Mouse (Mus musculus): ENCODE data around the gene Paxbp1. TPM values are rescaled to one million over a fixed set of nuclear protein-coding genes. Genes with fewer than 3 reads are reported as not detected.
A peak's percentile ranks its signal among the peaks of the same experiment; 100 is the strongest.
"Not testable (repeated sequence)": the region's sequence is repeated elsewhere in the genome, so short reads cannot be mapped to it uniquely, and the experiment has no call there.

Paxbp1 gene
- polyA plus RNA-seq, 1 experiment from 2014 or later: 84.3 TPM

DNA sequence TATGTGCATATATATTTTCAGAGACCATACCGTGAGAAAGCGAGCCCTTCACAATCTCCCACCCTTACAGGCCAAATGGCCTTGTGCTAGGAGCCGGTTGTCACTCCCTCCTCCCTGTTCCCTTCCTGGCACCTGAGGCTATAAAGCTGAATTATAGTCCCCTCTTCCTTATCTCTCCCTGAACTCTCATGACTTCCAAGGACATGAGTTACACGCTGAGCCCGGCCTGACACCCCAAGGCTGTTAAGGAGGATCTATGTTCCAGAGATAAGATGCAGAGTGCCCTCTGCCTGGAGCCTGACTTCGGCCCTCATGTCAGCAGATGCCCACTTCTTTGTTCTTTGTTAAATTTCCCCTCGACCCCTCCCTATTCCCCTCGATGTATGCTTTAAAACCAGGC lies 31.1 kb upstream of the Paxbp1 start:
- not testable (repeated sequence) for H3K4me1 ChIP-seq (ENCODE audit: control insufficient read depth, insufficient read depth, low read length)

DNA sequence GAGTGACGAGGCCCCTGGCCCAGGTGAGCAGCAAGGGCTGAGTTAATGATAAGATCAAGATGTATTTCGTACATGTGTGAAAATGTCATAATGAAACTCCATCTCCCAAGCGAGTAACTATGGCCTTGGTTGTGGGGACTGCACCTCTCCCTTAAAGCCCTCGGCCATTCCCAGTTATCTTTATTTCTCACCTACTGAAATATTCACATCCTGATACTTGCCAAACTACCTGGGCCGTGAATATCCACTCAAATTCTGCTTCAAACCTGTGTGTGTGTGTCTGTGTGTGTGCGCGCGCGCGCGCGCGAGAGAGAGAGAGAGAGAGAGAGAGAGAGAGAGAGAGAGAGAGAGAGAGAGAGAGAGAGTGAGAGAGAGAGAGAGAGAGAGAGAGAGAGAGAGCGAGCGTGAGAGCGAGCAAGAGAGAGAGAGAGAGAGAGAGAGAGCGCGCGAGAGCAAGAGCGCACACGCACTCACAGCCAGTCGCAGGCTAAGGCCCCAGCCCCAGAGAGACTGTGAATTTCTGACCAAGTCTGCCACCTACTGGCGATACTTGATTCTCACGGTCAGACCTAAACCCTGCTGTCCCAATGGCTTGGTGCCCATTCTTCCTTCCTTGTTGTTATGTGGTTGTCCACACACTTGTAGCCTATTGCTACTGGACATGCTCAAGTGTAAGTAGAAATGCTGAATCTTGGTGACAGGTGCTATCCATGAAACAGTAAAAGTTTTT lies 29.0 kb upstream of the Paxbp1 start:
- WGBS: 48% methylated on average over 22 of the region's 24 CpGs
- ATAC-seq (replicated peaks; ENCODE audit: insufficient number of reproducible peaks, low FRiP score, low TSS enrichment, low read depth): peak; percentile 94
- Histone ChIP-seq H3K36me3 (replicated peaks; ENCODE audit: control insufficient read depth, insufficient read depth, low read depth, low read length) (no peaks in the 10 kb centered on the region), H3K4me2 (ENCODE audit: low read depth, low read length) (no peak overlapping the region), H3K4me3 (ENCODE audit: low read depth, low read length) (no peak overlapping the region), H3K9ac (replicated peaks; ENCODE audit: low read length) (no peak overlapping the region), H3K4me1 (ENCODE audit: control insufficient read depth, insufficient read depth, low read length) (no peaks in the 10 kb centered on the region), H3K27me3 (ENCODE audit: control insufficient read depth, insufficient read depth, low read length) (no peaks in the 10 kb centered on the region), H3K27ac (replicated peaks; ENCODE audit: low read depth, low read length) (no peak overlapping the region), H3K9me3 (replicated peaks; ENCODE audit: control insufficient read depth, low read length) (no peaks in the 10 kb centered on the region)
- peak; percentile 94 for DNase-seq (ENCODE audit: low spot score)

More for the DNA sequence above, 31.1 kb upstream of the Paxbp1 start:
- not testable (repeated sequence) for H3K4me2 ChIP-seq (ENCODE audit: low read depth, low read length); H3K9me3 ChIP-seq (replicated peaks; ENCODE audit: control insufficient read depth, low read length); H3K27me3 ChIP-seq (ENCODE audit: control insufficient read depth, insufficient read depth, low read length); H3K4me3 ChIP-seq (ENCODE audit: low read depth, low read length); H3K9ac ChIP-seq (replicated peaks; ENCODE audit: low read length); ATAC-seq (replicated peaks; ENCODE audit: insufficient number of reproducible peaks, low FRiP score, low TSS enrichment, low read depth); H3K27ac ChIP-seq (replicated peaks; ENCODE audit: low read depth, low read length); H3K36me3 ChIP-seq (replicated peaks; ENCODE audit: control insufficient read depth, insufficient read depth, low read depth, low read length); DNase-seq (ENCODE audit: low spot score)
- WGBS: 90% methylated on average over 8 of the region's 8 CpGs

DNA sequence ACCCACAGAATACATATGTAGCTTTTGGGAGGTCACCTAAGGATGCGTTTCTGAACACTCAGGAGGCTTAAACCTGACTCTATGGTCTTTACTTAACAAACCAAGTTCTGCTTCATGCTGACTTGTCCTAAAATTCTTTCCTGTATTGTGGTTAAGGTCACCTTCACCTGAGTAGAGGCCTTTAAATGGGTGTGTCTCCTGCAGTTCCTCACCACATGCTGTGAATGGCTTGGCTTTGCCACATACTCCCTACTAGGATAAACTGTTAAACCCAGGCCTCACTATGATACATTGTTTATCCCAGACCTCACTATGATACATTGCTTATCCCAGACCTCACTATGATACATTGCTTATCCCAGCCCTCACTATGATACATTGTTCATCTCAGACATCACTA lies 27.9 kb upstream of the Paxbp1 start:
- H3K9ac ChIP-seq (replicated peaks; ENCODE audit: low read length): no peak overlapping the region
- no peaks in the 10 kb centered on the region for H3K4me1 ChIP-seq (ENCODE audit: control insufficient read depth, insufficient read depth, low read length)
- no peak for ATAC-seq (replicated peaks; ENCODE audit: insufficient number of reproducible peaks, low FRiP score, low TSS enrichment, low read depth)
- no peaks in the 10 kb centered on the region for H3K9me3 ChIP-seq (replicated peaks; ENCODE audit: control insufficient read depth, low read length)
- no peak overlapping the region for H3K4me2 ChIP-seq (ENCODE audit: low read depth, low read length)
- no peak overlapping the region for H3K27ac ChIP-seq (replicated peaks; ENCODE audit: low read depth, low read length)
- no peaks in the 10 kb centered on the region for H3K36me3 ChIP-seq (replicated peaks; ENCODE audit: control insufficient read depth, insufficient read depth, low read depth, low read length)
- H3K4me3 ChIP-seq (ENCODE audit: low read depth, low read length): no peak overlapping the region
- 91% methylated on average over 1 of the region's 1 CpGs for WGBS
- DNase-seq (ENCODE audit: low spot score): no peak
- H3K27me3 ChIP-seq (ENCODE audit: control insufficient read depth, insufficient read depth, low read length): no peaks in the 10 kb centered on the region

DNA sequence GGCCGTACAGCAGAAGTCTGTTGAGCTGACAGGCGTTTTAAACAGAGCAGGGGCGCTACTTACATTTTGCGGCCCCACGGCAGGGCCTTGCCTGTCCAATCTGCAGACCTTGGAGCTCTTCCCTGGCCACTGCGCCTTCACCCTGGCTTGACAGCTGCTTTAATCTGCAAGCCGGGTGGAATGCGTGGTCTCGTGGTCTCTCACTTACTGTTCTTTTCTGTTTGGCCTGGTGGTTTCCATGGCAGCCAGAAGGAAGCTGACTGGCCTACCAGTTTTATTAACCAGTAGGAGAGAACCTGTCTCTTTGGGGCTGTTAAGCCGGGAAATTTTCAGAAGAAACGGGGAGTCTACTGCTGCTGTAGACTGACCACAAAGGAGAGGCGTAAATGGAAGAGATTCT lies 24.6 kb upstream of the Paxbp1 start:
- Histone ChIP-seq H3K36me3 (replicated peaks; ENCODE audit: control insufficient read depth, insufficient read depth, low read depth, low read length) (no peaks in the 10 kb centered on the region), H3K4me1 (ENCODE audit: control insufficient read depth, insufficient read depth, low read length) (no peaks in the 10 kb centered on the region), H3K27me3 (ENCODE audit: control insufficient read depth, insufficient read depth, low read length) (no peaks in the 10 kb centered on the region), H3K27ac (replicated peaks; ENCODE audit: low read depth, low read length) (no peak overlapping the region), H3K9ac (replicated peaks; ENCODE audit: low read length) (no peak overlapping the region), H3K4me3 (ENCODE audit: low read depth, low read length) (no peak overlapping the region), H3K9me3 (replicated peaks; ENCODE audit: control insufficient read depth, low read length) (no peaks in the 10 kb centered on the region), H3K4me2 (ENCODE audit: low read depth, low read length) (no peak overlapping the region)
- DNase-seq (ENCODE audit: low spot score) (peak; percentile 47), ATAC-seq (replicated peaks; ENCODE audit: insufficient number of reproducible peaks, low FRiP score, low TSS enrichment, low read depth) (no peak)
- WGBS: 44% methylated on average over 12 of the region's 12 CpGs

DNA sequence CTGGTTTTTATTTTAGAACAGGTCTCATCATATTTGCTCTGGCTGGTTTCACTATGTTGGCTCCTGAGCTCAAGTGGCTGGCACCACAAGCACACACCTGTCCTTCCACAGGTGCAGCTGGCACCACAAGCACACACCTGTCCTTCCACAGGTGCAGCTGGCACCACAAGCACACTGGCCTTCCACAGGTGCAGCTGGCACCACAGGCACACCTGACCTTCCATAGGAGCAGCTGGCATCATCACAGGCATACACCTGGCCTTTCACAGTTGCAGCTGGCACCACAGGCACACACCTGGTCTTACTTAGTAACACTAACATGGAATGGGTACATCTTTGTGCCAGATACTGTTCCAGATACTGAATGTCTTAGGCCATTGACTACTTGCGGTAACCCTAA lies 22.8 kb upstream of the Paxbp1 start:
- no peaks in the 10 kb centered on the region for H3K9me3 ChIP-seq (replicated peaks; ENCODE audit: control insufficient read depth, low read length)
- no peak overlapping the region for H3K9ac ChIP-seq (replicated peaks; ENCODE audit: low read length)
- ATAC-seq (replicated peaks; ENCODE audit: insufficient number of reproducible peaks, low FRiP score, low TSS enrichment, low read depth): no peak
- no peaks in the 10 kb centered on the region for H3K27me3 ChIP-seq (ENCODE audit: control insufficient read depth, insufficient read depth, low read length)
- H3K4me2 ChIP-seq (ENCODE audit: low read depth, low read length): no peak overlapping the region
- no peak overlapping the region for H3K4me3 ChIP-seq (ENCODE audit: low read depth, low read length)
- H3K4me1 ChIP-seq (ENCODE audit: control insufficient read depth, insufficient read depth, low read length): no peaks in the 10 kb centered on the region
- H3K27ac ChIP-seq (replicated peaks; ENCODE audit: low read depth, low read length): no peak overlapping the region
- no peaks in the 10 kb centered on the region for H3K36me3 ChIP-seq (replicated peaks; ENCODE audit: control insufficient read depth, insufficient read depth, low read depth, low read length)
- 93% methylated on average over 1 of the region's 1 CpGs for WGBS
- DNase-seq (ENCODE audit: low spot score): no peak

DNA sequence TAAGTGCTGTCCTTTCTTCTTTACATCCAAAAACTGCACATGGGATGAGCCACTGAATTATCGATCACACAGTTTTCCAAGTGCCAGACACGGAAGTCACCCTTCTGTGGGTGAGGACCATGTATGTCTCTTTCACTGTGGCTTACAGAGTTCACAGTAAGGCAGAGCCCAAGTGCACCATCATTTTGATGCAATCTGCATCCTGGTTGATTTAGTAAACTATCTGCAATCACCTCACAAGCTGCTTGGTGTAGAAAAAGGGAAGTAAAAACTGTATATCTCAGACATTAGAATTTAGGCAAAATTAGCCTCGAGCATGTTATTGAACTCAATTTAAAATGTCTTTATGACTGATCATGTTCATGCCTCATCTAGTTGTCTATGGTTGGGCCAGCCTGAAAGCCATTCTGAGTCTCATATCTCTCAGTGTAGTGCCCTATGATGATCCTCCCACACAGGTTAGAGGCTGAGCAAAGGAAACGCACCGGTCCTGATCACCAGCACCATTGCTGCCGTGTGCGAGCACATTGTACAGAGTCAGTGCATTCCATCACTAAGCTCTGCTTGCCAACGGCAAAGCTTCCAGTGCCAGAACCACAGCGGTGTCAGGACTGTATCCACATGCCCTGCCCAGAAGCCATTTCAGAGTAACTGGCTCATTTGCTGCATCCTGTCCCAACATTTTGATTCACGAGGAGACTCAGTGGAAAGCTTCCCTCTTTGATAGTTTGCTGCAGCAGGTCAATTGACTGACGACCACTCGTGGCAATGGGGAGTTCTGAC lies 20.4 kb upstream of the Paxbp1 start:
- Histone ChIP-seq H3K27ac (replicated peaks; ENCODE audit: low read depth, low read length) (no peak overlapping the region), H3K9me3 (replicated peaks; ENCODE audit: control insufficient read depth, low read length) (no peaks in the 10 kb centered on the region), H3K4me1 (ENCODE audit: control insufficient read depth, insufficient read depth, low read length) (no peaks in the 10 kb centered on the region), H3K4me3 (ENCODE audit: low read depth, low read length) (no peak overlapping the region), H3K4me2 (ENCODE audit: low read depth, low read length) (no peak overlapping the region), H3K9ac (replicated peaks; ENCODE audit: low read length) (no peak overlapping the region), H3K36me3 (replicated peaks; ENCODE audit: control insufficient read depth, insufficient read depth, low read depth, low read length) (no peaks in the 10 kb centered on the region), H3K27me3 (ENCODE audit: control insufficient read depth, insufficient read depth, low read length) (no peaks in the 10 kb centered on the region)
- ATAC-seq (replicated peaks; ENCODE audit: insufficient number of reproducible peaks, low FRiP score, low TSS enrichment, low read depth): no peak
- DNase-seq (ENCODE audit: low spot score): no peak
- 85% methylated on average over 12 of the region's 12 CpGs for WGBS

DNA sequence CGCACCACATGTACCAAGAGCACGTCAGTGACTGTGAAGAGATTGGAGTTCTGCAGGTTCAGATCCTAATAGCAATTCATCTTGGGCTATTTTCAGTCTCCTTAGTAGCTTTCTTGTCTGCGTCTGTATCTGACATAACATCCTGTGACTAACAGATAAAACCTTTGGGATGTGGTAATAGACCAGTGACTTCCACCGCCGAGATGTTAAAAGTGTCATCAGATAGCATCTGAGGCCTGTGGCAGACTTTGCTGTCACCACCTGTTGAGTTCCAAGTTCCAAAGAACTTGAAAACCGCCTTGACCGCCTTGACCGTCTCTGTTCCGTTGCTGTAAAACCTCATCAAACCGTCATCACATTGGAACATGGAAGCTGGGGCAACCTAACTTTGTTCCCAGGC lies 19.4 kb upstream of the Paxbp1 start:
- ATAC-seq (replicated peaks; ENCODE audit: insufficient number of reproducible peaks, low FRiP score, low TSS enrichment, low read depth): no peak

More for the DNA sequence above, 19.4 kb upstream of the Paxbp1 start:
- no peaks in the 10 kb centered on the region for H3K27me3 ChIP-seq (ENCODE audit: control insufficient read depth, insufficient read depth, low read length)
- H3K27ac ChIP-seq (replicated peaks; ENCODE audit: low read depth, low read length): no peak overlapping the region
- no peaks in the 10 kb centered on the region for H3K36me3 ChIP-seq (replicated peaks; ENCODE audit: control insufficient read depth, insufficient read depth, low read depth, low read length)
- H3K9me3 ChIP-seq (replicated peaks; ENCODE audit: control insufficient read depth, low read length): no peaks in the 10 kb centered on the region
- H3K4me2 ChIP-seq (ENCODE audit: low read depth, low read length): no peak overlapping the region
- DNase-seq (ENCODE audit: low spot score): no peak
- H3K4me1 ChIP-seq (ENCODE audit: control insufficient read depth, insufficient read depth, low read length): no peaks in the 10 kb centered on the region
- no peak overlapping the region for H3K9ac ChIP-seq (replicated peaks; ENCODE audit: low read length)
- WGBS: 93% methylated on average over 10 of the region's 10 CpGs
- H3K4me3 ChIP-seq (ENCODE audit: low read depth, low read length): no peak overlapping the region
